Mouse (Mus musculus) E14TG2a.4 (cell line): ENCODE measurements around the gene Twist2.

Source experiments
- H3K27me3 ChIP-seq: 2 replicates; pipeline ENCODE4 v1.6.1; 2014; ENCODE audit warnings: low read length, control low read depth; ENCODE audit not compliant: insufficient read depth
- H3K36me3 ChIP-seq: 2 replicates; pipeline ENCODE4 v1.6.1; 2014; ENCODE audit warnings: low read length, control low read depth; ENCODE audit not compliant: insufficient read depth
- H3K4me1 ChIP-seq: replicated peaks from 2 replicates; pipeline ENCODE4 v1.6.1; 2014; ENCODE audit warnings: low read depth, low read length, control low read depth
- H3K4me3 ChIP-seq: replicated peaks from 2 replicates; pipeline ENCODE4 v1.5.1; 2014; ENCODE audit warnings: mild to moderate bottlenecking, low read length
- H3K9me3 ChIP-seq: 2 replicates; pipeline ENCODE4 v1.6.1; 2014; ENCODE audit warnings: low read length, control low read depth
- CTCF ChIP-seq: conservative IDR thresholded peaks from 2 replicates; pipeline ENCODE4 v1.5.1; 2014; ENCODE audit warnings: low read length
- NANOG ChIP-seq: IDR thresholded peaks from 2 replicates; pipeline ENCODE4 v1.6.1; 2014; ENCODE audit warnings: borderline replicate concordance, low read length, mixed read lengths
- POU5F1 ChIP-seq: IDR thresholded peaks from 2 replicates; pipeline ENCODE4 v1.6.1; 2014; ENCODE audit warnings: low read length, borderline replicate concordance

Twist2 gene

GRCm38 (mm10) chr1:91856771-91857664, 55.8 kb downstream of the Twist2 start:
- no peaks in the 10 kb centered on the region for H3K4me1 ChIP-seq
- no peaks in the 10 kb centered on the region for H3K36me3 ChIP-seq
- TF ChIP-seq POU5F1 (no peak), CTCF (no peak), NANOG (no peak)

DNA sequence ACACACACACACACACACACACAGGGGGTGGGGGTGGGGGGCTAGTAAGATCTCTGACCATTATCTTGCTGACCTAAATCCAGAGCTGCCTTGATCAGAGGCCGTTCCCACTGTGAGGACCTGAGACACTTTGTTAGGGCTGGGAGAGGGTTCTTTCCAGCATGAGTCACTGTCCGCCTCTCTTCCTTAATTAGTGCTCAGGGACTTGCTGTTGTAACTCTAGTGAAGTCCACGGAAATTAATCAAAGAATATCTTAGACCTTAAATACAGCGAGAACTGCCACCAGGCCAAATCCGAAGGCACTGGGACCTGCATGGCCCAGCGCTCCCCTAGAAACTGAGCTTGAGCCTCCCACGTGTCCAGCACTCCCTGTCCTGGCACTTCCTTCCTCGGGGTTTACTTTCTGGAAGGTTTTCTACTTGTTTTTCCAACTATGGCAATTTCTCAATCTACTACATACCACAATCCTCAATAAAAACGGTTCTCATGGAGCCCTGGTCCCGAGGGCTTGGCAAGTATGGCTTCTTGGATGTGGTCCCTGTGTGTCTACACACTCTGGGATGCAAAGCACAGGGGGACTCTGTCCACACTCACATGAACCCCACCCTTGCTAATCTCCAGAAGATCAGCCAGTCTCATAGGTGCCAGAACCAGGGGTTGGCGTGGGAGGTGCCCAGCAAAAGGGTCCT, 57.0 kb downstream of the Twist2 start:
- Histone ChIP-seq H3K4me3 (no peak overlapping the region), H3K36me3 (no peaks in the 10 kb centered on the region), H3K4me1 (no peaks in the 10 kb centered on the region), H3K9me3 (no peaks in the 10 kb centered on the region), H3K27me3 (peaks cover 5% of the 10 kb centered on the region)
- TF ChIP-seq NANOG (no peak), POU5F1 (no peak), CTCF (no peak)

More at GRCm38 (mm10) chr1:91856771-91857664, 55.8 kb downstream of the Twist2 start:
- Histone ChIP-seq H3K4me3 (no peak overlapping the region), H3K9me3 (no peaks in the 10 kb centered on the region), H3K27me3 (peaks cover 5% of the 10 kb centered on the region)

GRCm38 (mm10) chr1:91858901-91859300, 57.6 kb downstream of the Twist2 start:
- Histone ChIP-seq H3K4me3 (no peak overlapping the region), H3K36me3 (no peaks in the 10 kb centered on the region), H3K27me3 (peaks cover 5% of the 10 kb centered on the region), H3K9me3 (no peaks in the 10 kb centered on the region), H3K4me1 (no peaks in the 10 kb centered on the region)
- TF ChIP-seq NANOG: no peak
- TF ChIP-seq CTCF: no peak
- no peak for TF ChIP-seq POU5F1

DNA sequence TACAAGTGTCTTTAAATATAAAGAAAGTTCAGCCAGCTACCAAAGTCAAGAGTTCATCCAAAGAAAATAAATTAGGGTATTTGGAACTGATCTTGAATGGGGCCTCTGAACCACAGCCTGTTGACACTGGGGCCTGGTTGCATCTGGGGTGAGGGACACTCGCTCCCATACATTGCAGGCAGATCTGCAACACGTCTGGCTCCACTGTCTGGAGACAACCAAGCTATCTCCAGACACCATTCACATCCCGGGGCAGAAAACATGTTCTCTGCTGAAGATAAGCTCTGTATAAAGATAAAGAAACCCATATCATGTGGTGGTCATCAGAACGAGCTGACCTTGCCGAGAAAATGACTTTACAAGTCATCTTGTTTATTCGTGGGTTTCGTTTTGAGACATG, 60.2 kb downstream of the Twist2 start:
- no peaks in the 10 kb centered on the region for H3K9me3 ChIP-seq
- H3K4me3 ChIP-seq: no peak overlapping the region
- peaks cover 5% of the 10 kb centered on the region for H3K27me3 ChIP-seq
- no peaks in the 10 kb centered on the region for H3K4me1 ChIP-seq
- no peaks in the 10 kb centered on the region for H3K36me3 ChIP-seq
- TF ChIP-seq POU5F1 (no peak), CTCF (no peak), NANOG (no peak)

GRCm38 (mm10) chr1:91866001-91866400, 64.7 kb downstream of the Twist2 start:
- no peaks in the 10 kb centered on the region for H3K9me3 ChIP-seq
- no peak for TF ChIP-seq NANOG
- TF ChIP-seq POU5F1: no peak
- TF ChIP-seq CTCF: no peak
- H3K36me3 ChIP-seq: no peaks in the 10 kb centered on the region
- H3K4me3 ChIP-seq: no peak overlapping the region
- H3K4me1 ChIP-seq: no peaks in the 10 kb centered on the region
- peaks cover 13% of the 10 kb centered on the region; the same call in 1 of the 2 replicates for H3K27me3 ChIP-seq

DNA sequence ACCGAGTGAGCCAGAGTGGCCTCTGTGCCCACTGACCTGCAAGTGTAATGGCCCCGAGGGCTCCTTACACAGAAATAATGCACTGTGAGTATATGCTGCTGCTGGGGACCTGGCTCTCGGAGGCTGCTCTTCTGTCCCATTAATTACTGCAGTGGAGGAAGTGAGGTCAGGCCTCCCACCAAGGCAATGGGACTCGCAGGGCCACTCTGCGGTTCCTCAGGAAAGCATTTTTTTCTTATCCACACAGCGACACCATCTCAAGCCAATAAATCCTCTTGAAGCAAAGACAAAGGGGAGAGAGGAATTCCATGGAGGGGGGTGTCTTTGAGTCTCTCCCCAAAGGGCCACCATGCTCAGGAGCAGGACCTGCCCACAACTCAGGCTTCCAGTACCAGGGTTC, 69.8 kb downstream of the Twist2 start:
- Histone ChIP-seq H3K36me3 (no peaks in the 10 kb centered on the region), H3K9me3 (no peaks in the 10 kb centered on the region), H3K4me3 (no peak overlapping the region), H3K27me3 (peaks cover 18% of the 10 kb centered on the region), H3K4me1 (peaks cover 9% of the 10 kb centered on the region)
- TF ChIP-seq NANOG (no peak), POU5F1 (no peak), CTCF (no peak)

DNA sequence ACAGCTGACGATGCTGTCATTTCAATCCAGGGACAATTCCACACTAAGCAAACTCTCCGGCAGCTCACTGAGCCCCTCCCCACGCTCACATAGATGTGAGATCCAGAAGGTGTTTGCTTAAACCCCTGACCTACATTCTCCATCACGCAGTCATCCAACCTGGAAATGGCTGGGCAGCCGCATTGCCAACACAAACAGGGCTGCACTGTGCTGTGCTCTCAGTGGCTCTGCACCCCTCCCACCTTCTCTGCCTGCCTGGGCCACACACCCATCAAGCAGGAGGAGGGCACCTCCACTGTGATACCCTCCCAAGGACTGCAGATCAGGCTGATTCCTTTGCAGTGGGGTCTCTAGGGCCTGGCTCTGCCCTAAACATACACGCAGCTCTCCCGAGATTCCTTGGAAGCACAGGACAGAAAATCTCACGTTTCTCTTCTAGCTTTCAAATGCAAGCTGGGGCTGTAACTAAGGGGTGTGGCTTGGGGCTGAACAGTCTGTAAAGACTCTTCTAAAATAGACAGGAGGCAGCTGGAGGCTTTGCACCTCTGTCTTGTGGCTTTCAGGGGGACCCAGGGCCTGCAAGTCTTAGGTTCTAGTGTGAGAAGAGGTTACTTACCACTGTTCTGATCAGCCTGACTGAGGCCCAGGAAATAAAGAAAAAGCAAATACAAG, 71.3 kb downstream of the Twist2 start:
- no peak overlapping the region for H3K4me3 ChIP-seq
- peaks cover 18% of the 10 kb centered on the region for H3K27me3 ChIP-seq
- no peaks in the 10 kb centered on the region for H3K36me3 ChIP-seq
- H3K9me3 ChIP-seq: no peaks in the 10 kb centered on the region
- H3K4me1 ChIP-seq: peaks cover 9% of the 10 kb centered on the region
- TF ChIP-seq POU5F1: no peak
- TF ChIP-seq CTCF: no peak
- TF ChIP-seq NANOG: no peak
